Mouse (Mus musculus) liver, embryonic 14.5 days (tissue): Measurements from ENCODE around the gene Scn4b.

Experiments
- CTCF ChIP-seq: IDR thresholded peaks from 2 replicates; pipeline ENCODE4 v1.5.1; 2016; ENCODE audit warnings: antibody characterized with exemption, low read depth, control low read depth
- EP300 ChIP-seq: IDR thresholded peaks from 2 replicates; pipeline ENCODE4 v1.6.1; 2016; ENCODE audit warnings: antibody characterized with exemption, low read depth

DNA sequence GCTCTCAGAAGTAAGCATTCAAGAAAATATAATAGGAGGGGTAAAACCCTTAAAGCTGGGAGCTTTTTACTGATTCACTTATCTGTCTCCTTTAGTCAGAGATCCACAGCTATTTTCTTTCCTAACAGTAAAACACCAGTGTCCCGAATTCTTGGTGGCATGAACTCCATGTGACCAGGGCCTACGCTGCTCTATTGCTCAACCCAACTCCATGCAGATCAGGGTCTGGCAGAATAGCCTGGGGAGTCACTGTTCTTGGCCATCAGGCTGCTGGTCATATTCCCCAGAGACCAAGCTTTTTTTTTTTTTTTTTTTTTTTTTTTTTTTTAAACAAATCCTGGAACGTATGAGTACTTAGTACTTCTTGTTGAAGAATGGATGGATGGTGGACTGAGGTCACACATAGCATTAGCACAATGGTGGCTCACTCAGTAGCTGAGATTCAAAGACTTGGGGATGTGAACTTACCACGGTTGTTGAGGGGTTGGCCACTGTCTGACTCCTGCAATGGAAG, 51.5 kb downstream of the Scn4b start:
- TF ChIP-seq CTCF = no peak
- TF ChIP-seq EP300 = no peak
